Mouse (Mus musculus) bone marrow macrophage, adult 2 months (primary cell): ENCODE results near the gene AA467197.

Experiments
- CTCF ChIP-seq: IDR thresholded peaks from 2 replicates; pipeline ENCODE4 v1.5.1; 2012; ENCODE audit warnings: low read depth, mild to moderate bottlenecking, low read length, moderate library complexity
- POLR2A ChIP-seq: IDR thresholded peaks from 2 replicates; pipeline ENCODE4 v1.6.1; 2012; ENCODE audit warnings: mild to moderate bottlenecking, low read depth, low read length, borderline replicate concordance

DNA sequence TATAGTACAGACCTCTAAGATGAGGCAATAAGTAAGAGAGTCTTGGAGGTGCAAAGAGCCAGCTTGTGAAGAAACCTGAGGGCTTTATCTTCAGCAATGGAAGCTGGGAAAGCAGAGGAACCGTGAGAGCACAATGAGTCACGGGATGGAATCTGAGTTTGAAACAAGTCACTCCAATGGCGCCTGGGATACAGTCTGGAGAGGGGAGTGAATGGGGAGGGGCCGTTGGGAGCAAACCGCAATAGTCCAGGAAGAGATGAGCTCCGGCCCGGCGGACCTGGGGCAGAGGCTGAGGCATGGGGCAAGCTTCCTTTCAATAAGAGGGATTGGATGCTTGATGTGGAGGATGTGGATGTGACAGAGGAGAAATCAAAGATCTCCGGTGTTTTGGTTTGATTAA, 28.0 kb upstream of the AA467197 start:
- TF ChIP-seq POLR2A (no peak), CTCF (no peak)
